Mouse (Mus musculus): Measurements from ENCODE around the gene Pigv.

DNA sequence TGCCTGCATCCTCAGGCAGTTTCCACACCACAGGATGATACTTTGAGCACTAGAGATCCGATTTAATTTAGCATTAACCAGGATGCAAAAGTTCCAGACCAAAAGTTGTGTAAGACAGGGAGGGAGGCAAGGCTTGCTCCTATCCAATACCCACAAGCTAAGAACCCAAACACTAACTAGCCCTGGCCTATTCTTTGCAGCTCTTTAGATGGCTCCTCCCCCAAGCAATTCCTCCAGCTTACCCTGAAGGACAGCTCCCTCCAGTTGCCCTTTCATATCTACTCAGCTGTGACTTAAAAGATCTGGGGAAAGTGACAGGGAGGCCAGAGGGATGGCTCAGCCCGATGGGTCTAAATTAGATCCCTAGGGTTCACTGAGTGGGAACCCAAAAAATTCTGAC, 36.9 kb upstream of the Pigv start:
- TF ChIP-seq CTCF (IDR thresholded peaks at IDR 0.05; ENCODE audit: low read depth, low read length) = no peak
- TF ChIP-seq TAL1 (conservative IDR thresholded peaks at IDR 0.05; ENCODE audit: low read depth, low read length) = no peak
- TF ChIP-seq GATA1 (IDR thresholded peaks at IDR 0.05; ENCODE audit: borderline replicate concordance, low read length) = no peak
- TF ChIP-seq POLR2AphosphoS5 (IDR thresholded peaks at IDR 0.05; ENCODE audit: insufficient replicate concordance, low read depth, low read length) = no peak
- no peak for TF ChIP-seq GATA2 (IDR thresholded peaks at IDR 0.05; ENCODE audit: borderline replicate concordance, low read depth, low read length)

All from G1E (cell line).